Mouse (Mus musculus): ENCODE data around the gene Ugt1a6b.

DNA sequence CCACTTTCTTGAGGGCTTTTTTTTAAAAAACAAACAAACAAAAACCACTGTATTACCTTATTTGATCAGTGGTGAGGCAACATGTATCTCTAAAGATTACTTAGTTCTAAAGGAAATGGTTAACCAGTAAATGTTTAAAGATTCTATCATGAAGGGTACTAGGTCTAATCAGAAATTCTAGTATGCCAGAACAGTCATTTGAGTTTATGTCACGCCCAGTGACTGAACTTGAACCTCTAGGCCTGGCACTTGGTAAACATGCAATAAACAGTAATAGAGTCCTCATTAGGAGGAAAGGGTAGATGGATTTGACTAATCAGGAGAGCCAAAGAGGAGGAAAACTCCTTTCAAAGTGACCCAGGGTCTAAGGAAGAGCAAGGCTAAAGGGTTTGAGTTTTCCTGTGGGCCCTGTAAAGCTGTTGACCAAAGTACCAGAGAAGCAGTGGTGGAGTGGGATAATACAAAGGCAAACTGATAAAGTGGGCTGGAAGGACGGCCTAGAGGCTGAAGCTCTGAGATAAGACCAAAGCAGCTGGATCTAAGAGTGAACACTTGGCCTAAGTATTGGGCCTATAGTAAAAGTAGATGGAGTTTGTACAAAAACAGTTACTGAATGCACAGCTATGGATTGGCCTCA is 103.9 kb downstream of the Ugt1a6b start:
- TF ChIP-seq CTCF (IDR thresholded peaks at IDR 0.05) (no peak), POLR2A (IDR thresholded peaks at IDR 0.05; ENCODE audit: insufficient read depth, low read depth, low read length) (no peak)

All from heart, adult 2 months (tissue).